Mouse (Mus musculus) erythroblast, embryonic 14.5 days (primary cell): ENCODE data around the gene Prss46.

Source experiments
- GATA1 ChIP-seq: IDR thresholded peaks from 2 replicates; pipeline ENCODE4 v1.6.1; 2012; ENCODE audit warnings: low read length, inconsistent platforms, mixed read lengths
- TAL1 ChIP-seq: IDR thresholded peaks from 3 replicates; pipeline ENCODE4 v1.6.1; 2012; ENCODE audit warnings: low read length, inconsistent platforms, mixed read lengths

DNA sequence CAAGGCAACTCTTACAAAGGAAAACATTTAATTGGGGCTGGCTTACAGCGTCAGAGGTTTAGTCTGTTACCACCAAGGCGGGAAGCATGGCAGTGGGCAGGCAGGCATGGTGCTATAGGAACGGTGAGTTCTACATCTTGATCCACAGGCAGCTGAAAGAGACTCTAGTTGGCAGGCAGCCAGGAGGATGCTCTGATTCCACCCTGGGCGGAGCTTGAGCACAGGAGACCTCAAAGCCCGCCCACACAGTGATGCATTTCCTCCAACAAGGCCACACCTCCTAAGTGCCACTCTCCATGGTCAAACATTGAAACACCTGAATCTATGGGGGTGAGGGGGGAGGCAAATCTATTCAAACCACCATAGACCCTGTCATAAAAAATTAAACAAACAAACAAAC lies 11.3 kb upstream of the Prss46 start:
- TF ChIP-seq TAL1: no peak
- no peak for TF ChIP-seq GATA1
